Mouse (Mus musculus) cerebellum, postnatal 10 days (tissue): ENCODE results near the gene Rela.

Experiments
- DNase-seq, 2 experiments: peaks; one replicate each; pipeline ENCODE4 v3.0.0; 2021; ENCODE audit warnings: mixed read lengths in 2 of 2

Gene Rela

GRCm38 (mm10) chr19:5637069-5638047 lies at the start of gene Rela:
Gene Rela (plus strand): TSS chr19:5637483.
- peak; percentile 97 for DNase-seq

DNA sequence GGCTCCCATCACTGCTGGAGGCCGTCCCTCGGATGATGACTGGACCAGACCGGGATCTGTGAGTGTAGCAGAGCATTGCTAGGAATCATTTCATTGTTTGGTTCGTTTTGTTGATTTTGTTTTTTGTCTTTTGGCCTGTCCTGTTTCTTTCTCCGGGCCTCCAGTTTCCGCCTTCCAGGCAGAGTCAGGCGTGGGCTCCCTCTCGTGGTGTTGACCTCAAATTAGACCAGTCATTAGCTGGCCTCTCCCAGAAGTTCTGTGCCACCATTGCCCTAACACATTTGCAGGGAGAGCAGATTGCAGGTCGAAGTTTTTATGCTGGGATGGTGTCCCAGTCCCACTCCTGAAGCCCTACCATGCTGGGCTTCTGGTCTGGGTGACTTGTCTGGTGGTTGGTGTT lies 48.1 kb upstream of the Rela start:
- no peak for DNase-seq

GRCm38 (mm10) chr19:5591888-5592287 lies 45.4 kb upstream of the Rela start:
- DNase-seq, result no peak

DNA sequence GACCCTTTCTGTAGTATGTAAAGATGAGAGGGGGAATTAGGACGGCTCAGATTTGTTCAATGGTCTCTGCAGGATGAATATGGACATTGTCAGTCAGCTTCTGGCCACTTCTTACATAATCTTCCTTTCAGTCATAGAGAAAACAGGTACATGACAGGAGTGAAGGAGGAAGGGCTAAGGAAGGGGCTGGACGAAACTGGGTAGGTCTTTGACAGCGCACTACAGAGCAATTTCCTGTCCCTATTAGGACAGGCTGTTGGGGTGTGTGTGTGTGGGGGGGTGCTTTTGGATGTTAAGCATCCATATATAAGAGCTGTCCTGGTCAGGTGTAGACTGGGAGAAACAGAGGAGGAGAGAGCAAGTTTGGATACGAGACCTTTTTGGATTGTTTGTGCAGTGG lies 38.1 kb upstream of the Rela start:
- DNase-seq, result no peak

DNA sequence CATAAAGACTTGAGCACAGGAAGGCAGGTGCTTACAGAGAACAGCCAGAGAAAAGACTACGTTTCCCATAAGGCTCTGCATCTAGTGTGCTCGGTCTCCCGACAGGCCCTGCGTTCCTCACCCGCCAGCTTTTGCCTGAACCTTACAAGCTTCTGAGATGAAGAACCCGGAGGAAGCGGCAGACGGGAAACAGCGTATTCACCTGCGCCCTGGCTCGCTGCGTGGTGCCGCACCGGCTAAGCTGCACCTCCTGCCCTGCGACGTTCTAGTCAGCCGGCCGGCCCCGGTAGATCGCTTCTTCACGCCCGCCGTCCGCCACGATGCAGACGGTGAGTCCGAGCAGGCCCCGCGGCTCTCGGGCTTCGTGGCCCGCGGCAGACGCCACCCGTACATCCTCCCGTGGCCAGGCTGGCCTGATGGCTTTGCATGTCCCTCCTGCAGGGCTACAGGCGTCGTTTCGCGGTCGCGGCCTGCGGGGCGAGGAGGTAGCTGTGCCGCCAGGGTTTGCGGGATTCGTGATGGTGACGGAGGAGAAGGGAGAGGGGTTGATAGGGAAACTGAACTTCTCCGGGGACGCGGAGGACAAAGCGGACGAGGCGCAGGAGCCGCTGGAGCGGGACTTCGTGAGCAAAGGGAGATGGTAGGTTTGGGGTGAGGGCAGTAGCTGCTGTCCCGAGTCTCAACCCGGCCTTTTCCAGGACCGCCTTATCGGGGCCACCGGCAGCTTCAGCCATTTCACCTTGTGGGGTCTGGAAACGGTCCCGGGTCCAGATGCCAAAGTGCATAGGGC lies 35.3 kb upstream of the Rela start, which contains the start of gene Rnaseh2c:
Gene Rnaseh2c (plus strand): TSS at position 122 of the 790 bp plus-strand sequence.
- DNase-seq, result peak; percentile 87 to 88

- DNase-seq, result no peak
Observed at GRCm38 (mm10) chr19:5603664-5604063, 33.6 kb upstream of the Rela start.

GRCm38 (mm10) chr19:5605126-5605525 lies 32.2 kb upstream of the Rela start:
- DNase-seq, result no peak

DNA sequence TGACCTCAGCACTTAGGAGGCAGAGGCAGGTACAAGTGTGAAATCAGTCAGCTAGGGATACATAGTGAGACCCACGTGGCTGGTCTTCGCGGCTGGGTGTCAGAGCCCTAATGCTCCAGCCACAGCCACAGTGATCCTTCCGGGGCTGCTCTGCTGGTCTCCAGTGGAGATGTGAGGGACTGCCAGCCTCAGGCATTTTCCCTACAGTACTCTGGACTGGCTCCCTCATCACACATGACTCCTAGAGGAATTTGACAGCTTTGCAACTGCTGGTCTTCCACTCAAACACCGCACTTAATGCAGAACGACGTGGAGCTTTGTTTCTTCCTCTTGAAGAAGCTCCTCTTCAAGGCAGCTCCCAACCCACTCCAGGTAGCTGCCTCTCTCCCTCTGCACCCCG lies 31.1 kb upstream of the Rela start:
- no peak for DNase-seq

GRCm38 (mm10) chr19:5607705-5608410 lies 29.4 kb upstream of the Rela start:
- peak in 1 of 2 experiments; percentile 34 for DNase-seq

DNA sequence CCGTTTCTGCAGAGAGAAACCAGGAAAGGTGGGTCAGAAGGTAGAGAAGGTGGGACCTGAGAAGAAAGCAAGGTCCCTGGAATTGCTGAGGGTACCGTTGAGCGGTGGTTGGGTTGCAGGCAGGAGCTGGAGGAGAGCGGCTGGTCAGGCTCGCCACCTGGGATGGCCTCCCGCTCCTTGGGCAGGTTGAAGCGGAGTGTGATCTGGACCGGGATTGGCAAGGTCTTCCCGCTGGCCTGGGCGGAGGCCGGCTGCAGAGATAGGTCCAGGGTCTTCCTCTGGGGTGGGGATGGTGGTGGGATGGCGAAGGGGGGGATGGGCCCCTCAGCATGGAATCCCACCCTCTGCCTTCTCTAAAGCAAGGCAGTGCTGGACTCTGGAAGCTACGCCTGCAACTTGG lies 28.6 kb upstream of the Rela start:
- no peak for DNase-seq

GRCm38 (mm10) chr19:5609171-5609546 lies 28.1 kb upstream of the Rela start:
- DNase-seq, result no peak

DNA sequence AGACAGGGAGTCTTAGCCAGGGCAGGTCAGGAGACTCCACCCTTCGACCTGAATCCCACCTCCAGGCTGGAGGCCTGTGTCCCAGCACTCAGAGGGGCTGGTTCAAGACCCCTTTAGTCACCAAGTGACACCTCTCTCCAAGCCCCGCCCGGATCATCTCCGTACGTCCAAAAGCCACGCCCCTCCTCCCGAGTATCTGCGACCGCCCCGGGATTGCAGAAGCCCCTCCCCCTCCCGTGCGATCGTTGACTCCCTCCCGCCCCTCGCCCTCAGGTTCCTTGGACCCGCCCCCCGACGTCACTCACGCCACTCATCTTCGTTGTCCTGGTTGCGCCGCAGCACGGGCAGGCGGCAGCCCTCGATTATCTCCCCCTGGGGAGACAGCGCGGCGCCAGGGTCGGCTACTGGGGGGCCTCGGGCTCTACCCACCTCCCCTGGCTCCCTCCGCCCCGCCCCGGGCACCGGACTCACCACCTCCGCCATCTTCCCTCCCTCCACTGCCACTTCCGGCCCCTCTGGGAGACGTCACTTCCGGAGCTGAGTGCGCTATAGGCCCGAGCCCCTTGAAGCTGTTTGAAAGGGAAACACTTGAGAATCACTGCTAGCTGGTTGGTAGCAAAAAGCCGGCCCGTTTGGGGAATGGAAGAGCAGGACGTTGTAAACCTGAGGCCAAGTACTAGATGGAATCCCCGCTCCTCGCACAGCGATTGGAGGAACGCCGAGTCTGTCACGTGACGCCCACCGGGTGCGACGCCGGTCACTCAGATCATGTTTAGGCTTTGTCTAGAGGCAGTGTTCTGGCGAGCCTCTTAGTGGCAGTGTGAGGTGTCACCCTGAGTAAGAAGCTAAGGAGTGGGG lies 27.5 kb upstream of the Rela start, which contains the start of gene Kat5:
Gene Kat5 (minus strand): TSS at position 691 of the 858 bp plus-strand sequence.
- DNase-seq, result peak; percentile 98

GRCm38 (mm10) chr19:5611973-5612372 lies 25.3 kb upstream of the Rela start:
- no peak for DNase-seq

GRCm38 (mm10) chr19:5612762-5613411 lies 24.4 kb upstream of the Rela start:
- DNase-seq, result no peak

DNA sequence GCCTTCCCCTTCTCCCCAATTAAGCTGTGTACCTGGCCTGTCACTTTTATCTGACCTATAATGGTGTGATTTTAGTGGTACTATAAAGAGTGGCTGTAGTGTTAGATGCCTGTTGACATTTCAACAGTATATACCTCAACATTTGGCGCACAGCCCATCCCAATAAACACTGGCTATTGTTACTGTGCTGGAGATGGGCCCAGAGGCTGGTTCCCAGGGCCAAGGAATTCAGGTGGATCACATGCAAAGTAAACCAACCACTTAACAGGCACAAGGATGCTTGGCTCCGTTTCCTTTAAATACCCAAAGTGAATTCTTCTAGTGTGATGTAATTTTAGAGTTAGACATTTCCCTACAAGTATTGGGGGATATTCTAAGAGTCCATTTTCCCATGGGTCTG lies 22.3 kb upstream of the Rela start:
- DNase-seq, result no peak

GRCm38 (mm10) chr19:5620007-5620406 lies 17.3 kb upstream of the Rela start:
- DNase-seq, result no peak

DNA sequence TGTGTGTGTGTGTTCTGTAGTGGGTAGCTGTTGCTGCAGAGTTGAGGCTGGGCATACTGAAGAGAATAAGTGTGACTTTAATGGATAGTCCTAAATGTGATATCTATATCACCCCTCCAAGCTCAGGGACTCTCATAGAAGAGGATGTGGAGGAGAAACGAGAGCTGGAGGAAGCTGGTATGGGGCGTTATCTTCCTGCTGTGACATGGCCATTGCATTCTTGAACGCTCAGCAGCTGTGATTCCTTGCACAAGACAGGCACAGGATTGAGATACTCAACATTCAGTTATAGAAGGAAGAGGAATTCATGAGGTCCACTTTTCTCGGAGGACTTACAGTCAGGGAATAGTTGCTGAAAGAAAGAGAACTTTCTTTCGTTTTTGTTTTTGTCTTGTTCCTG lies 15.4 kb upstream of the Rela start:
- DNase-seq, result no peak

DNA sequence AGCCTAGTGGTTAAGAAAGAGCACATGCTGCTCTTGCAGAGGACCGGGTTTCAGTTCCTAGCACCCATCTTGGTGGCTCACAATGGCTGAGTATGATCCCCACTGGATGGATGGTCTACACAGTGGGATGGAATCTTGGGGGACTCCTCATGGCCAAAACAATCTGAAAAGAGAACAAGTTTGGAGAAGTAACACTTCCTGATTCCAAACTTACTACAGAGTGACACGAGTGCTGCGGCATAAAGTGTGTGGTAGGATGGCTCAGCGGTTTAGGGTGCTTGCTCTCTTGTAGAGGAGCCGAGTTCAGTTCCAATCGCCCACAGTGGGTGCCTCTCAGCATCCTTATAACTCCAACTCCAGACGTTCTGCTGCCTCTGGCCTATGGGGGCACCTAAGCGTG lies 12.0 kb upstream of the Rela start:
- no peak for DNase-seq

DNA sequence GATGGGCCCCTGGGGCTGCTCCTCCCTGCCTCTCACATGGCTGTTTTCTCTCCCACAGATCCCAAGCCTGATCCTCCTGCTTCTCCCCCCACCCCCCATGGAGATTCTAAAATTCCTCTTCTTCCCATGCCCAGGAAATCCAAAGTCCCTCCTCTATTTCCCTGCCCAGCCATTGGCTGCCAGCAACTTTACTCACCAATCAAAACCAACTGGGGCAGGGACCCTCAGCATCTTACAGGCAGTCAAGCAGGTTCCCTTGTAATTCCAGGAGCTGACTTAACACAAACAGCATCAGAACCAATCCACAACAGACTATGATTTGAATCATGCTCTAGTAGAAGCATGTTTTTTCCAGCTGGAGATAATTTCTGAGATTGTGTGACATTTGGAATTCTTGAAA lies 7.4 kb upstream of the Rela start:
- DNase-seq, result no peak

DNA sequence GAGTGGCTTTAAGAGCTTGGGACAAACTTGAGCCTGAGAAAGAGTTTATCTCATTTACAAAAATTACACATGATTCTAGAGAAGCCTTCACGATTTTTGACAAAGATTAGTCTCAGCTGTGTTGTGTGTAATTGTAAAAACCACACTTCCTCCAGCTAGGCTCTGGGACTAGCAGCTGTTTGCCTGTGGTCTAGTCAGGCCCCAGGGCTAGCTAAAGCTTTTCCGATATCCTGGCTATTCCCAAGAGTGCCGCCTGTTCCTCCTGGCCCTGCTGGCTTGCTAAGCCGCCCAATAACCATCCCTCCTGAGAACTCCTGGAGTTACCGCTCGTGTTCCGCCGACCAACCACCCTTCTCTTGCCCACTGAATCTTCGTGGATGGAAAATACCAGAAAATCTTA lies 5.2 kb upstream of the Rela start:
- no peak for DNase-seq

- DNase-seq, result no peak
Observed at GRCm38 (mm10) chr19:5636036-5636570, 1.2 kb upstream of the Rela start.
